Mouse (Mus musculus): ENCODE data around the gene Gh. TPM values are rescaled to one million over a fixed set of nuclear protein-coding genes. Genes with fewer than 3 reads are reported as not detected.

The Gh gene
- polyA plus RNA-seq (2015; fragmentation: Illumina TruSeq; extraction: RNeasy Lipid Tissue Mini Kit (QIAGEN cat#74804); ENCODE audit: insufficient read depth, low replicate concordance) = 1.0 TPM

GRCm38 (mm10) chr11:106301765-106302164, at the start of gene Gh:
Gene Gh (minus strand): TSS chr11:106301865.

GRCm38 (mm10) chr11:106314333-106314812, 12.7 kb upstream of the Gh start, which contains the start of gene Cd79b:
Gene Cd79b (minus strand): TSS chr11:106314762.

GRCm38 (mm10) chr11:106276454-106276853, 25.2 kb downstream of the Gh start, which contains the start of gene Tcam1:
Gene Tcam1 (plus strand): TSS chr11:106276672.

GRCm38 (mm10) chr11:106272644-106273310, 28.9 kb downstream of the Gh start, which contains the start of gene Smarcd2:
Gene Smarcd2 (minus strand): TSS chr11:106272972.

GRCm38 (mm10) chr11:106255685-106256451, 45.8 kb downstream of the Gh start, which contains the start of the genes Ftsj3 and Psmc5:
Gene Ftsj3 (minus strand): TSS chr11:106256079.
Gene Psmc5 (plus strand): TSS chr11:106256154.

Other genes starting within 250 kb of the Gh start
- 15.3 TPM for gene Taco1, start 235.8 kb downstream of the Gh start, polyA plus RNA-seq (2015; fragmentation: Illumina TruSeq; extraction: RNeasy Lipid Tissue Mini Kit (QIAGEN cat#74804); ENCODE audit: insufficient read depth, low replicate concordance)
- gene Map3k3, start 217.3 kb downstream of the Gh start, polyA plus RNA-seq (2015; fragmentation: Illumina TruSeq; extraction: RNeasy Lipid Tissue Mini Kit (QIAGEN cat#74804); ENCODE audit: insufficient read depth, low replicate concordance) = 60.8 TPM
- not detected for gene Gm10840, start 141.0 kb downstream of the Gh start, polyA plus RNA-seq (2015; fragmentation: Illumina TruSeq; extraction: RNeasy Lipid Tissue Mini Kit (QIAGEN cat#74804); ENCODE audit: insufficient read depth, low replicate concordance)
- 322 TPM for gene Limd2, start 141.0 kb downstream of the Gh start, polyA plus RNA-seq (2015; fragmentation: Illumina TruSeq; extraction: RNeasy Lipid Tissue Mini Kit (QIAGEN cat#74804); ENCODE audit: insufficient read depth, low replicate concordance)
- gene Strada, start 99.7 kb downstream of the Gh start, polyA plus RNA-seq (2015; fragmentation: Illumina TruSeq; extraction: RNeasy Lipid Tissue Mini Kit (QIAGEN cat#74804); ENCODE audit: insufficient read depth, low replicate concordance) = 35.5 TPM
- gene Ccdc47, start 85.5 kb downstream of the Gh start, polyA plus RNA-seq (2015; fragmentation: Illumina TruSeq; extraction: RNeasy Lipid Tissue Mini Kit (QIAGEN cat#74804); ENCODE audit: insufficient read depth, low replicate concordance) = 113 TPM
- gene Ddx42, start 84.9 kb downstream of the Gh start, polyA plus RNA-seq (2015; fragmentation: Illumina TruSeq; extraction: RNeasy Lipid Tissue Mini Kit (QIAGEN cat#74804); ENCODE audit: insufficient read depth, low replicate concordance) = 89.4 TPM
- gene Ftsj3, start 45.8 kb downstream of the Gh start, polyA plus RNA-seq (2015; fragmentation: Illumina TruSeq; extraction: RNeasy Lipid Tissue Mini Kit (QIAGEN cat#74804); ENCODE audit: insufficient read depth, low replicate concordance) = 75.9 TPM
- gene Psmc5, start 45.7 kb downstream of the Gh start, polyA plus RNA-seq (2015; fragmentation: Illumina TruSeq; extraction: RNeasy Lipid Tissue Mini Kit (QIAGEN cat#74804); ENCODE audit: insufficient read depth, low replicate concordance) = 94.7 TPM
- 94.5 TPM for gene Smarcd2, start 28.9 kb downstream of the Gh start, polyA plus RNA-seq (2015; fragmentation: Illumina TruSeq; extraction: RNeasy Lipid Tissue Mini Kit (QIAGEN cat#74804); ENCODE audit: insufficient read depth, low replicate concordance)
- 0.26 TPM for gene Tcam1, start 25.2 kb downstream of the Gh start, polyA plus RNA-seq (2015; fragmentation: Illumina TruSeq; extraction: RNeasy Lipid Tissue Mini Kit (QIAGEN cat#74804); ENCODE audit: insufficient read depth, low replicate concordance)
- 960 TPM for gene Cd79b, start 12.9 kb upstream of the Gh start, polyA plus RNA-seq (2015; fragmentation: Illumina TruSeq; extraction: RNeasy Lipid Tissue Mini Kit (QIAGEN cat#74804); ENCODE audit: insufficient read depth, low replicate concordance)
- gene Scn4a, start 51.4 kb upstream of the Gh start, polyA plus RNA-seq (2015; fragmentation: Illumina TruSeq; extraction: RNeasy Lipid Tissue Mini Kit (QIAGEN cat#74804); ENCODE audit: insufficient read depth, low replicate concordance) = 6.6 TPM
- gene Prr29, start 63.6 kb upstream of the Gh start, polyA plus RNA-seq (2015; fragmentation: Illumina TruSeq; extraction: RNeasy Lipid Tissue Mini Kit (QIAGEN cat#74804); ENCODE audit: insufficient read depth, low replicate concordance) = 0.33 TPM
- gene Icam2, start 86.2 kb upstream of the Gh start, polyA plus RNA-seq (2015; fragmentation: Illumina TruSeq; extraction: RNeasy Lipid Tissue Mini Kit (QIAGEN cat#74804); ENCODE audit: insufficient read depth, low replicate concordance) = 103 TPM
- 17.4 TPM for gene Ern1, start 186.0 kb upstream of the Gh start, polyA plus RNA-seq (2015; fragmentation: Illumina TruSeq; extraction: RNeasy Lipid Tissue Mini Kit (QIAGEN cat#74804); ENCODE audit: insufficient read depth, low replicate concordance)